Mouse (Mus musculus): Measurements from ENCODE around the gene Fam102a.

- TF ChIP-seq MEF2A (IDR thresholded peaks at IDR 0.05; ENCODE audit: borderline replicate concordance, low read depth, low read length) (no peak), POLR2A (IDR thresholded peaks at IDR 0.05; ENCODE audit: low read depth, low read length) (no peak), CTCF (conservative IDR thresholded peaks at IDR 0.05 in 1 of 2, IDR thresholded peaks at IDR 0.05 in 1 of 2; ENCODE audit: low read depth in 2 of 2, low read length in 2 of 2) (no peak), MAZ (IDR thresholded peaks at IDR 0.05; ENCODE audit: low read depth, low read length) (no peak), KAT2A (IDR thresholded peaks at IDR 0.05; ENCODE audit: insufficient replicate concordance, low read length) (no peak), TCF12 (IDR thresholded peaks at IDR 0.05; ENCODE audit: low read depth, low read length) (no peak), JUND (conservative IDR thresholded peaks at IDR 0.05; ENCODE audit: low read depth, low read length) (no peak), MYC (IDR thresholded peaks at IDR 0.05; ENCODE audit: low read depth, low read length) (no peak), SMC3 (IDR thresholded peaks at IDR 0.05; ENCODE audit: low read depth, low read length) (no peak), MXI1 (IDR thresholded peaks at IDR 0.05; ENCODE audit: low read depth, low read length) (no peak), ZMIZ1 (IDR thresholded peaks at IDR 0.05; ENCODE audit: low read depth, low read length) (no peak), ZC3H11A (IDR thresholded peaks at IDR 0.05; ENCODE audit: low read depth, low read length) (no peak), EP300 (IDR thresholded peaks at IDR 0.05; ENCODE audit: low read length) (no peak), CHD2 (IDR thresholded peaks at IDR 0.05; ENCODE audit: low read length) (no peak)
Measured at GRCm38 (mm10) chr2:32590224-32590623, 55.1 kb downstream of the Fam102a start.

Measured in CH12.LX (cell line).